Mouse (Mus musculus): ENCODE data around the gene Psmc5.

DNA sequence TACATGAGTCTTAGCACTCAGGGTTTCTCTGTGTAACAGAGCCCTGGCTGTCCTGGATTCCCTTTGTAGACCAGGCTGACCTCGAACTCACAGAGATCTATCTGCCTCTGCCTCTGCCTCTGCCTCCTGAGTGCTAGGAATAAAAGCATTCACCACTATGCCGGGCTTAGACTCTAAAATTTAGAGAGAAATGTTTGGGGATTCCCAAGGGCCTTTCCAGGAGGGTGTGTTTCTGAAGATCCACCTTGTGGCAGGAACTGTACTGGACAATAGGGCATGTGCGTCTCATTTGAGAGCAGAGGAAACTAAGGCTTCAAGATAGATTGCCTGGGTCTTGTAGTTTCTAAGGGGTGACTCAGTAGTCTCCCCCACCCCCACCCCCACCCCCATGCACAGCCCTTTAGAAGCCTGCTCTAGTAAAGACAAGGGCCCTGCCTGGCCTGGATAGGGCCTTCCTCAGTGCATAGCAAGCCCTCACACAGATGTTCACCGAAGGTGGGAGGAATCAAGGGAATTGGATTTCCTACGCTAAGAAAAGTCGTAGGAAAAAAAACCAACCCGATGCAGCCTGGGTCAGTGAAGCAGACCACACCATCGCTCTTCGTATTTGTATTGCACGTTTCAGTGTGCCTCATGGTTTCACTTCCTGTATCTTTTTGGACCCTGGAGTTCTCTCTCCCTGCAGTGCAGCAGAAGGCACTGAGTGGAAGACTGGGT, 49.6 kb downstream of the Psmc5 start:
- no peak for TF ChIP-seq TAL1 (conservative IDR thresholded peaks at IDR 0.05; ENCODE audit: low read depth, low read length)
- TF ChIP-seq CTCF (IDR thresholded peaks at IDR 0.05; ENCODE audit: low read depth, low read length) = no peak
- no peak for TF ChIP-seq GATA1 (IDR thresholded peaks at IDR 0.05; ENCODE audit: borderline replicate concordance, low read length)
- TF ChIP-seq POLR2AphosphoS5 (IDR thresholded peaks at IDR 0.05; ENCODE audit: insufficient replicate concordance, low read depth, low read length) = no peak
- TF ChIP-seq GATA2 (IDR thresholded peaks at IDR 0.05; ENCODE audit: borderline replicate concordance, low read depth, low read length) = no peak
